Mouse (Mus musculus) megakaryocyte, embryonic 14.5 days (primary cell): ENCODE measurements around the gene Repin1.

ENCODE experiments used
- FLI1 ChIP-seq: IDR thresholded peaks from 2 replicates; pipeline ENCODE4 v1.6.1; 2012; ENCODE audit warnings: low read length, inconsistent platforms, mixed read lengths
- GATA1 ChIP-seq: IDR thresholded peaks from 3 replicates; pipeline ENCODE4 v1.6.1; 2012; ENCODE audit warnings: mixed read lengths, low read length, inconsistent platforms, borderline replicate concordance

GRCm38 (mm10) chr6:48627511-48627924, 33.8 kb downstream of the Repin1 start:
- TF ChIP-seq GATA1, result no peak
- no peak for TF ChIP-seq FLI1
